Mouse (Mus musculus) liver, adult 2 months (tissue): ENCODE data around the gene Pate3. TPM values are rescaled to one million over a fixed set of nuclear protein-coding genes. Genes with fewer than 3 reads are reported as not detected.

Experiments used
- DNase-seq: peaks from one replicate; pipeline ENCODE4 v3.0.0-alpha.2; 2011; ENCODE audit warnings: low read depth, low spot score; ENCODE audit errors: extremely low read depth
- H3K27ac ChIP-seq: fragments of 200-500 bp; replicated peaks from 2 replicates; pipeline ENCODE4 v1.5.1; 2012; ENCODE audit warnings: low read depth, mild to moderate bottlenecking, control low read depth, inconsistent platforms, low read length; ENCODE audit not compliant: insufficient read depth
- H3K27me3 ChIP-seq: fragments of 200-500 bp; 2 replicates; pipeline ENCODE4 v1.6.1; 2012; ENCODE audit warnings: mild to moderate bottlenecking, moderate library complexity, low read length, inconsistent platforms; ENCODE audit not compliant: control insufficient read depth, insufficient read depth
- H3K36me3 ChIP-seq: fragments of 200-500 bp; 2 replicates; pipeline ENCODE4 v1.6.1; 2012; ENCODE audit warnings: low read length, inconsistent platforms; ENCODE audit not compliant: control insufficient read depth, insufficient read depth
- H3K4me1 ChIP-seq: fragments of 200-500 bp; 2 replicates; pipeline ENCODE4 v1.6.1; 2011; ENCODE audit warnings: low read length; ENCODE audit not compliant: control insufficient read depth, insufficient read depth
- H3K4me3 ChIP-seq: fragments of 200-500 bp; 2 replicates; pipeline ENCODE4 v1.5.1; 2011; ENCODE audit warnings: low read depth, mild to moderate bottlenecking, control low read depth, low read length, moderate library complexity; ENCODE audit not compliant: insufficient read depth
- H3K79me2 ChIP-seq: fragments of 200-500 bp; 2 replicates; pipeline ENCODE4 v1.6.1; 2012; ENCODE audit warnings: inconsistent platforms, mild to moderate bottlenecking, low read length, moderate library complexity; ENCODE audit not compliant: control insufficient read depth, insufficient read depth
- H3K9ac ChIP-seq: fragments of 200-500 bp; 2 replicates; pipeline ENCODE4 v1.6.1; 2012; ENCODE audit warnings: low read depth, mild to moderate bottlenecking, control low read depth, inconsistent platforms, low read length
- CTCF ChIP-seq: fragments of 200-500 bp; IDR thresholded peaks from 2 replicates; pipeline ENCODE4 v1.5.1; 2011; ENCODE audit warnings: low read depth, low read length, control low read depth
- POLR2A ChIP-seq: fragments of 200-500 bp; IDR thresholded peaks from 2 replicates; pipeline ENCODE4 v1.6.1; 2011; ENCODE audit warnings: low read length, control low read depth; ENCODE audit not compliant: insufficient read depth; ENCODE audit errors: extremely low read depth
- WGBS: fragments of 180-500 bp; shearing (Covaris S2); methylation state at CpG from one replicate; pipeline ENCODE4 v1.1.7; 2018; 5-methylcytosine and 5-hydroxymethylcytosine counted together
- polyA plus RNA-seq: library from polyadenylated mRNA; depleted of rRNA; stranded (reverse); fragments of >200 nt; gene quantifications from 2 replicates; pipeline ENCODE4 v1.2.3, GENCODE M21; 2012; rRNA removed
- total RNA-seq: library from RNA; depleted of rRNA; stranded (reverse); fragments of >200 nt; gene quantifications from 2 replicates; pipeline ENCODE4 v1.2.3, GENCODE M21; 2014; rRNA removed

Pate3 gene
- total and polyA plus RNA-seq, 2 experiments = not detected

GRCm38 (mm10) chr9:35614005-35614404 lies 34.0 kb downstream of the Pate3 start:
- H3K4me3 ChIP-seq = no peak overlapping the region
- H3K4me1 ChIP-seq = no peaks in the 10 kb centered on the region
- no peaks in the 10 kb centered on the region for H3K79me2 ChIP-seq
- no peak overlapping the region for H3K9ac ChIP-seq
- no peaks in the 10 kb centered on the region for H3K36me3 ChIP-seq
- H3K27me3 ChIP-seq = no peaks in the 10 kb centered on the region
- 41% methylated on average over 2 of the region's 2 CpGs for WGBS
- no peak overlapping the region for H3K27ac ChIP-seq
- no peak for DNase-seq
- TF ChIP-seq CTCF = no peak
- no peak for TF ChIP-seq POLR2A

GRCm38 (mm10) chr9:35611841-35612240 lies 36.2 kb downstream of the Pate3 start, which contains the start of gene Pate4:
Pate4 (minus strand) TSS chr9:35611941.
- no peak for TF ChIP-seq POLR2A
- no peak for TF ChIP-seq CTCF
- Histone ChIP-seq H3K4me1 (no peaks in the 10 kb centered on the region), H3K36me3 (no peaks in the 10 kb centered on the region), H3K79me2 (no peaks in the 10 kb centered on the region), H3K4me3 (no peak within 1 kb of the TSS), H3K27ac (no peak within 1 kb of the TSS), H3K27me3 (no peaks in the 10 kb centered on the region), H3K9ac (no peak within 1 kb of the TSS)
- DNase-seq = no peak
- WGBS = 76% methylated on average over 1 of the region's 1 CpGs

GRCm38 (mm10) chr9:35607647-35608405 lies 40.2 kb downstream of the Pate3 start:
- no peaks in the 10 kb centered on the region for H3K36me3 ChIP-seq
- H3K4me3 ChIP-seq = no peak overlapping the region
- DNase-seq = no peak
- H3K9ac ChIP-seq = no peak overlapping the region
- TF ChIP-seq POLR2A = no peak
- no peak for TF ChIP-seq CTCF
- no peaks in the 10 kb centered on the region for H3K27me3 ChIP-seq
- WGBS = 59% methylated on average over 8 of the region's 8 CpGs
- H3K27ac ChIP-seq = no peak overlapping the region
- H3K4me1 ChIP-seq = no peaks in the 10 kb centered on the region
- H3K79me2 ChIP-seq = no peaks in the 10 kb centered on the region

Other genes starting within 250 kb of the Pate3 start
- gene Cdon, start 227.1 kb downstream of the Pate3 start, total RNA-seq = 0.37 and 0.87 TPM in 2 replicates
- gene Cdon, start 227.1 kb downstream of the Pate3 start, polyA plus RNA-seq = 0.49 and 0.50 TPM in 2 replicates
- not detected in 2 replicates for gene Gm1113, start 129.9 kb downstream of the Pate3 start, total RNA-seq
- not detected in 2 replicates for gene Gm1113, start 129.9 kb downstream of the Pate3 start, polyA plus RNA-seq
- under 0.01 TPM in 1 of 2 replicates, not detected in the other for gene Ddx25, start 89.7 kb downstream of the Pate3 start, total RNA-seq
- gene Ddx25, start 89.7 kb downstream of the Pate3 start, polyA plus RNA-seq = 0.01 and 0.05 TPM in 2 replicates
- gene Pus3, start 89.6 kb downstream of the Pate3 start, total RNA-seq = 5.3 and 6.0 TPM in 2 replicates
- 0.96 and 1.3 TPM in 2 replicates for gene Pus3, start 89.6 kb downstream of the Pate3 start, polyA plus RNA-seq
- gene Pate2, start 77.9 kb downstream of the Pate3 start, total RNA-seq = not detected in 2 replicates
- 0.06 TPM in 1 of 2 replicates, not detected in the other for gene Pate2, start 77.9 kb downstream of the Pate3 start, polyA plus RNA-seq
- 1.4 and 1.9 TPM in 2 replicates for gene Hyls1, start 77.8 kb downstream of the Pate3 start, total RNA-seq
- gene Hyls1, start 77.8 kb downstream of the Pate3 start, polyA plus RNA-seq = 0.36 and 0.50 TPM in 2 replicates
- gene Pate4, start 36.3 kb downstream of the Pate3 start, total RNA-seq = not detected in 2 replicates
- gene Pate4, start 36.3 kb downstream of the Pate3 start, polyA plus RNA-seq = not detected in 2 replicates
- not detected in 2 replicates for gene Pate1, start 39.2 kb upstream of the Pate3 start, total RNA-seq
- gene Pate1, start 39.2 kb upstream of the Pate3 start, polyA plus RNA-seq = not detected in 2 replicates
- gene Gm17677, start 92.8 kb upstream of the Pate3 start, total RNA-seq = not detected in 2 replicates
- not detected in 2 replicates for gene Gm17677, start 92.8 kb upstream of the Pate3 start, polyA plus RNA-seq
- gene Gm17727, start 129.9 kb upstream of the Pate3 start, total RNA-seq = not detected in 2 replicates
- not detected in 2 replicates for gene Gm17727, start 129.9 kb upstream of the Pate3 start, polyA plus RNA-seq
- gene Gm27235, start 141.9 kb upstream of the Pate3 start, total RNA-seq = not detected in 2 replicates
- gene Gm27235, start 141.9 kb upstream of the Pate3 start, polyA plus RNA-seq = not detected in 2 replicates
- gene D730048I06Rik, start 141.9 kb upstream of the Pate3 start, total RNA-seq = not detected in 2 replicates
- gene D730048I06Rik, start 141.9 kb upstream of the Pate3 start, polyA plus RNA-seq = not detected in 2 replicates
- gene 9230110F15Rik, start 195.9 kb upstream of the Pate3 start, total RNA-seq = not detected in 2 replicates
- gene 9230110F15Rik, start 195.9 kb upstream of the Pate3 start, polyA plus RNA-seq = not detected in 2 replicates